Mouse (Mus musculus) MEL (cell line): ENCODE measurements around the gene Scgb2b18.
"Not testable (repeated sequence)": the region's sequence is repeated elsewhere in the genome, so short reads cannot be mapped to it uniquely, and the experiment has no call there.

Experiments used
- CTCF ChIP-seq, 3 experiments: IDR thresholded peaks in 2 of 3; conservative IDR thresholded peaks in 1 of 3; 2 replicates each; pipeline ENCODE4 v1.5.1; 2011 to 2012; ENCODE audit warnings: low read length in 3 of 3, low read depth in 2 of 3, mild to moderate bottlenecking in 2 of 3, improper control_type of control experiment in 1 of 3, inconsistent platforms in 1 of 3, mixed read lengths in 1 of 3, moderate library complexity in 1 of 3; ENCODE audit not compliant: control insufficient read depth in 1 of 3, insufficient read depth in 1 of 3, poor library complexity in 1 of 3, severe bottlenecking in 1 of 3
- ELF1 ChIP-seq: IDR thresholded peaks from 2 replicates; pipeline ENCODE4 v1.6.1; 2014; ENCODE audit warnings: low read depth, mild to moderate bottlenecking, inconsistent platforms, low read length, improper control_type of control experiment, moderate library complexity
- EP300 ChIP-seq, 2 experiments: IDR thresholded peaks; 2 replicates each; pipeline ENCODE4 v1.6.1; 2011; ENCODE audit warnings: improper control_type of control experiment in 2 of 2, low read length in 2 of 2, low read depth in 1 of 2, mild to moderate bottlenecking in 1 of 2
- GATA1 ChIP-seq: IDR thresholded peaks from 2 replicates; pipeline ENCODE4 v1.6.1; 2011; ENCODE audit warnings: low read depth, low read length, improper control_type of control experiment
- MAZ ChIP-seq: IDR thresholded peaks from 2 replicates; pipeline ENCODE4 v1.6.1; 2012; ENCODE audit warnings: low read depth, mild to moderate bottlenecking, inconsistent platforms, low read length, improper control_type of control experiment
- MEF2A ChIP-seq: IDR thresholded peaks from 2 replicates; pipeline ENCODE4 v1.6.1; 2014; ENCODE audit warnings: low read depth, mild to moderate bottlenecking, inconsistent platforms, low read length, improper control_type of control experiment; ENCODE audit not compliant: poor library complexity, insufficient replicate concordance, severe bottlenecking; ENCODE audit errors: extremely low read depth
- MYC ChIP-seq: IDR thresholded peaks from 2 replicates; pipeline ENCODE4 v1.6.1; 2011; ENCODE audit warnings: low read depth, mild to moderate bottlenecking, low read length, improper control_type of control experiment, moderate library complexity
- POLR2A ChIP-seq, 2 experiments: IDR thresholded peaks; 2 replicates each; pipeline ENCODE4 v1.6.1; 2011 to 2012; ENCODE audit warnings: low read length in 2 of 2, mild to moderate bottlenecking in 2 of 2, control low read depth in 1 of 2, improper control_type of control experiment in 1 of 2, low read depth in 1 of 2, moderate library complexity in 1 of 2; ENCODE audit not compliant: control insufficient read depth in 1 of 2, insufficient read depth in 1 of 2, poor library complexity in 1 of 2
- POLR2AphosphoS2 ChIP-seq: IDR thresholded peaks from 2 replicates; pipeline ENCODE4 v1.6.1; 2011; ENCODE audit warnings: low read length, improper control_type of control experiment
- TBP ChIP-seq: IDR thresholded peaks from 2 replicates; pipeline ENCODE4 v1.8.0; 2011; ENCODE audit warnings: low read depth, low read length, improper control_type of control experiment
- TCF12 ChIP-seq: IDR thresholded peaks from 2 replicates; pipeline ENCODE4 v1.6.1; 2014; ENCODE audit warnings: low read depth, mild to moderate bottlenecking, inconsistent platforms, low read length, improper control_type of control experiment, moderate library complexity
- USF1 ChIP-seq: IDR thresholded peaks from 2 replicates; pipeline ENCODE4 v1.6.1; 2014; ENCODE audit warnings: low read depth, mild to moderate bottlenecking, inconsistent platforms, low read length, improper control_type of control experiment, moderate library complexity
- USF2 ChIP-seq, 2 experiments: IDR thresholded peaks; 2 replicates each; pipeline ENCODE4 v1.6.1; 2011 to 2012; ENCODE audit warnings: improper control_type of control experiment in 2 of 2, low read length in 2 of 2, borderline replicate concordance in 1 of 2, inconsistent platforms in 1 of 2, low read depth in 1 of 2, mild to moderate bottlenecking in 1 of 2; ENCODE audit not compliant: insufficient read depth in 1 of 2

- TF ChIP-seq CTCF (IDR thresholded peaks at IDR 0.05 in 2 of 3, conservative IDR thresholded peaks at IDR 0.05 in 1 of 3; ENCODE audit: control insufficient read depth in 1 of 3, insufficient read depth in 1 of 3, low read depth in 2 of 3, low read length in 3 of 3, poor library complexity in 1 of 3, severe bottlenecking in 1 of 3); TCF12; USF1; GATA1; ELF1; USF2 (IDR thresholded peaks at IDR 0.05; ENCODE audit: borderline replicate concordance in 1 of 2, insufficient read depth in 1 of 2, low read depth in 1 of 2, low read length in 2 of 2); MYC; POLR2AphosphoS2; POLR2A (IDR thresholded peaks at IDR 0.05; ENCODE audit: control insufficient read depth in 1 of 2, insufficient read depth in 1 of 2, low read depth in 1 of 2, low read length in 2 of 2, poor library complexity in 1 of 2); EP300 (IDR thresholded peaks at IDR 0.05; ENCODE audit: low read depth in 1 of 2, low read length in 2 of 2); MEF2A; MAZ; TBP: not testable (repeated sequence)
Measured at GRCm38 (mm10) chr7:33173764-33174163, at the start of gene Scgb2b18.
